Mouse (Mus musculus) neural tube, embryonic 15.5 days (tissue): ENCODE data around the gene Olfr71. TPM values are rescaled to one million over a fixed set of nuclear protein-coding genes. Genes with fewer than 3 reads are reported as not detected.

Experiments used
- ATAC-seq: fragments of 200-750 bp; cut with Nextera tagmentation; 2 replicates; pipeline ENCODE4 v1.8.0; 2017; ENCODE audit warnings: mild to moderate bottlenecking, moderate TSS enrichment, moderate library complexity; ENCODE audit not compliant: low FRiP score
- H3K27ac ChIP-seq: fragments of 300-500 bp; sonication (generic); replicated peaks from 2 replicates; pipeline ENCODE4 v1.5.1; 2015; ENCODE audit warnings: mild to moderate bottlenecking, inconsistent platforms
- H3K27me3 ChIP-seq: fragments of 300-500 bp; sonication (generic); replicated peaks from 2 replicates; pipeline ENCODE4 v1.6.1; 2015; ENCODE audit warnings: inconsistent platforms
- H3K36me3 ChIP-seq: fragments of 300-500 bp; sonication (generic); 2 replicates; pipeline ENCODE4 v1.6.1; 2015; ENCODE audit warnings: inconsistent platforms
- H3K4me1 ChIP-seq: fragments of 300-500 bp; sonication (generic); 2 replicates; pipeline ENCODE4 v1.6.1; 2015; ENCODE audit warnings: inconsistent platforms
- H3K4me2 ChIP-seq: fragments of 300-500 bp; sonication (generic); 2 replicates; pipeline ENCODE4 v1.6.1; 2015; ENCODE audit warnings: inconsistent platforms, mild to moderate bottlenecking, moderate library complexity
- H3K4me3 ChIP-seq: fragments of 300-500 bp; sonication (generic); replicated peaks from 2 replicates; pipeline ENCODE4 v1.5.1; 2015; ENCODE audit warnings: mild to moderate bottlenecking, inconsistent platforms
- H3K9ac ChIP-seq: fragments of 300-500 bp; sonication (generic); replicated peaks from 2 replicates; pipeline ENCODE4 v1.6.1; 2015; ENCODE audit warnings: mild to moderate bottlenecking, inconsistent platforms
- H3K9me3 ChIP-seq: fragments of 300-500 bp; sonication (generic); replicated peaks from 2 replicates; pipeline ENCODE4 v1.6.1; 2016; ENCODE audit warnings: inconsistent platforms
- WGBS: fragments of 180-500 bp; shearing (Covaris S2); methylation state at CpG from one replicate; pipeline ENCODE4 v1.1.7; 2015; ENCODE audit warnings: mixed read lengths; 5-methylcytosine and 5-hydroxymethylcytosine counted together
- polyA plus RNA-seq: library from polyadenylated mRNA; unstranded; fragments of >200 nt; fragmentation: Nextera tagmentation; extraction: Ambion mirVana; gene quantifications from 2 replicates; pipeline ENCODE4 v1.2.1, GENCODE M21; 2015

Gene Olfr71
- polyA plus RNA-seq, 1 experiment from 2014 or later, result not detected

DNA sequence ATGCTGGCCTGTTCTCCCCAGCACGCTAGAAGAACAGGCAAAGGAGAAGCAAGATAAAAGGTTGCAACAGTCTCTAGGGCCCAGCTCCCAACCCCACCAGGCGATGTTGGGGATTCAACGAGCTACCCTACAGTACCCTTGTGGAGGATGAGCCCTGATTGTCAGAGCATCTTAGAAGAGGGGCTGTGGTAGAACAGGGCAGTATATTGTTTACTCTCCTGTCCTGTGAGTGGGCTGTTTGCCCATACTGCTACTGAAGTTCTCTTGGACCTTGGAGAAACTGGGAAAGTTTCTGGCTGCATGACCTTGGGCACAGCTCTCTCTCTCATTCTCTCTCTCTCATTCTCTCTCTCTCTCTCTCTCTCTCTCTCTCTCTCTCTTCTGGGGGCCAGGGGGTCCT is 19.1 kb upstream of the Olfr71 start:
- Histone ChIP-seq H3K36me3 (no peaks in the 10 kb centered on the region), H3K4me3 (no peak overlapping the region), H3K9me3 (no peaks in the 10 kb centered on the region), H3K4me1 (no peaks in the 10 kb centered on the region), H3K27ac (no peak overlapping the region), H3K27me3 (no peaks in the 10 kb centered on the region), H3K9ac (no peak overlapping the region), H3K4me2 (no peak overlapping the region)
- 78% methylated on average over 3 of the region's 3 CpGs for WGBS
- no peak for ATAC-seq

DNA sequence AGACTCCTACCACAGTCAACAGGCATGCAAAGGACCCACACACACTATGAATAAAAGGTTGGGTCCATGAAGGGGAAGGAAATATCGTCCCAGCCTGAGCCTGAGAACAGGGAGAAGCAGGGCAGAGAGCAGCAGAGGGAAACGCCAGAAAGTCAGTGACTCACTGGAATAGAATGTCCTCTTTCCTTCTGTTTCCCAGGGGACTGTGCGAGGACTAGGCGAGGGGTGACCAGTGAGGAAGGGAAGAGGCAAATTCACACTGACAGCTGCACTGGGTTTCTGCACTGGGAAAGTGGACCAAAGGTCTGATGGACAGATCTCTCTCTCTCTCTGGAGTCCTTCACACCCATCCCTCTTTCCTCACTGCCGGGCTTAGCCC is 18.5 kb upstream of the Olfr71 start:
- no peak for ATAC-seq

DNA sequence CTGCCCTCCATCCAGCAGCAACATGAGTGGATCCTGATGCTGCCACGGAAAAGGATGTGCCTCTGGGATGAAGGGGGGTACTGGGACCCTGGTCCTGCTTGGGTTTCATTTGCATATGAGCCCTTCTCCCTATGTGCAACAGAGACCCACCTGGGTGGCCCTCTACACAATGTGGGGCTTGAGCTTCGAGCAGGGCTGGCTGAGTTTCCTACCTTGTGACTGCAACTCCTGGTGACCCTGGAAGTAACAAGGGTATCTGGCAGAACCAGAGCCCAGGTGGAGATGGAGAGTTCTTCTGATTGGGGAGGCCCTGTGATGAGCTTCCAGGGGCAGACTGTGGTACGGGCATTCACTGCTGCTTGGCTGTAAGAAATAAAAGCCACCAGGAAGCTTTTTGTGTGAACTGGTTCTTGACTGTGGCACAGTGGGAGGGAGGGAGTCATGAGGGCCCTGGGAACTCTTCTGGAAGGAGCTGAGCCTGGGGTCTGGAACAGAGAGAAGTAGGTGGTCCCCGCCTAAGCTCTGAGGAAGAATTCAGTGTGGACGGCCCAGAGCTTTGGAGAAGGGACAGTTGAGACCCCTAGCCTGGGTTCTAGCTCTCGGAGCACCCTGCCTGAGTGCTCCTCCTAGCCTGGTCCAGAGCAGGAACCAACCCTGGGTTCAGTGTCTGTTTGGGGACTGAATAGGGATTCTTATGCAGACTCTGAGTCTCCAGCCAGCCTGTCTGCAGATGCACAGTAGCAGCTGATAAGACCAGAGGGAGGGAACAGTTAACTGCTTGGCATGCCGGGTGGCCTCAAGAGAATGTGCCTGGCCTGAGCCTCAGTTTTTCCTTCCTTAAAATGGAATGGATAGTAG is 17.9 kb upstream of the Olfr71 start:
- no peaks in the 10 kb centered on the region for H3K36me3 ChIP-seq
- no peaks in the 10 kb centered on the region for H3K9me3 ChIP-seq
- H3K27me3 ChIP-seq, result no peaks in the 10 kb centered on the region
- 81% methylated on average over 7 of the region's 7 CpGs for WGBS
- no peak overlapping the region for H3K4me3 ChIP-seq
- H3K4me1 ChIP-seq, result no peaks in the 10 kb centered on the region
- H3K27ac ChIP-seq, result no peak overlapping the region
- no peak overlapping the region for H3K9ac ChIP-seq
- no peak overlapping the region for H3K4me2 ChIP-seq
- no peak for ATAC-seq

More for the DNA sequence above, 18.5 kb upstream of the Olfr71 start:
- Histone ChIP-seq H3K9me3 (no peaks in the 10 kb centered on the region), H3K36me3 (no peaks in the 10 kb centered on the region), H3K27ac (no peak overlapping the region), H3K9ac (no peak overlapping the region), H3K4me1 (no peaks in the 10 kb centered on the region), H3K4me2 (no peak overlapping the region), H3K4me3 (no peak overlapping the region), H3K27me3 (no peaks in the 10 kb centered on the region)
- WGBS, result 77% methylated on average over 5 of the region's 5 CpGs

DNA sequence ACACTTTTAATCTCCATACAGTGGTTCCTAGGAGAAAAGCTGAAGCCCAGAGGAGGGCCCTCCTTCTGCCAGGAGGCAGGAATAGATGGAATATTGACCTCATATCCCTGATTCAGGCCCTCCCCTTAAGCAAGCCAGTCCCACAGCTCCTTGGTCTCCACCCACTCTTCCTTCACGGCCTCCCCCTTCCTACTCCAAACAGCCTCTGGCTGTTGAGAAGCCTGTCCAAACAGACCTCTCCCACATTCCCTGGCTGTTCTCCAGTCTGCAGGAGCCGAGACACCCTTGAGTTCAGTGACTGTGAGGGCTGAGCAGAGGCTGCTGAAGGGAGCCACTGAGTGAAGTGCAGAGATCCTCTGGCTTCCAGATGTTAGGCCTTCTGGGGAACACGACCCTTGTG is 16.9 kb upstream of the Olfr71 start, which contains the start of gene Hrct1:
TSS of gene Hrct1 (plus strand) at position 194 of the 400 bp plus-strand sequence.
- Histone ChIP-seq H3K4me3 (no peak within 1 kb of the TSS), H3K36me3 (no peaks in the 10 kb centered on the region), H3K27ac (no peak within 1 kb of the TSS), H3K4me2 (no peak within 1 kb of the TSS), H3K27me3 (no peaks in the 10 kb centered on the region), H3K9me3 (no peaks in the 10 kb centered on the region), H3K4me1 (no peaks in the 10 kb centered on the region), H3K9ac (no peak within 1 kb of the TSS)
- no peak for ATAC-seq
- 61% methylated on average over 3 of the region's 3 CpGs for WGBS

DNA sequence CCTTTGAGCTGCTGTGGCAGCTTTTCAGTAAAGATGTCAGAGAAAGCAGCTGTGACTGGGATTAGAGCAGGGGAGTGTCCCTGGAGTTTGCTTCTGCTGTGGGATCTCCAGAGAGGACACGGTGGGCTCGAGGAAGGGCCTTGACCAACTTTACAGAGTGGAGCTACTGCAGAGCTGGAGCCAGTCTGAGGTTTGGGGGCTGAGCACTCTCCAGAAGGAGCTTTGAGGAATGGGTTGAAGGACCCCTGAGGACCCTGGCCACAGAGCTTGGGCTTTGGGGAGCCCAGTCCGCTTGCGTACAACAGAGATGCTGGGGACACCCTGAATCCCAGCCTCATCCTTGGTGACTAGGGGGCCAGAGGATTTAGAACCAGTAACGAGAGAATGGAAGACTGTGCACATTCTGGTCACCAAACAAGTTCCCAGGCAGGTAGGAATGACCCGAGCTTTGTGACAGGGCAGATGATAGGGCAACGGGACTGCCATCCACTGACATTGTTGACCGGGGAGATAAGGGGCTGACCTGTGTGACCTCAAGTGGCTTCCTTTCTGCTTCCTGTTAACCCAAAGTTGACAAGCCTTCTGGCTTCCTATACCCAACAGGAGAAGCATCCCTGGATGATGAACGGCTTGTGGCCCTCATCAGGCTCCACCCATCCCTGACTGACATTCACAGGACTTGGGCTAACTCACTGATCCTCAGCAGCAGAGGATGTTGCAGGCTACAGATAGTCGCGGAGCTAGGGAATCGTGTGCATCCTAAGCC is 16.4 kb upstream of the Olfr71 start:
- H3K4me1 ChIP-seq, result no peaks in the 10 kb centered on the region
- no peaks in the 10 kb centered on the region for H3K27me3 ChIP-seq
- ATAC-seq, result no peak
- WGBS, result 84% methylated on average over 12 of the region's 12 CpGs
- H3K9me3 ChIP-seq, result no peaks in the 10 kb centered on the region
- no peaks in the 10 kb centered on the region for H3K36me3 ChIP-seq
- H3K27ac ChIP-seq, result no peak overlapping the region
- H3K4me2 ChIP-seq, result no peak overlapping the region
- H3K9ac ChIP-seq, result no peak overlapping the region
- no peak overlapping the region for H3K4me3 ChIP-seq

DNA sequence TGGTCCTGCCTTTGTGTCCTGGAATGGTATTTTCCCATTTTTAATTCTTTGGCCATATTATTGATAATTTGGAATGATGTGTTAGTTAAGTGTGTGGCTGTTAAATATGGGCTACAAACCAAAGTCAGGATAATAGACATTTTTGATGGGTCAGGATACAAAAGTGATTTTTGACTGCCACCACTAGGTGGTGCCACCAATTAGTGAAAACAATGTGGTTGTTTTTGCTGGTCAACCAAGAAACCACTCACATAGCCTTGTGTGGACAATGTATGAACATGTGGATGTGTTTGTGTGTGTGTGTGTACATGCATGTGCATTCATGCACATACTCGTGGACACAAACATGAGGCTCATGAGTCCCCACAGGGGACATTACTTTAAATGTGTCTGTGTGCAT is 14.7 kb upstream of the Olfr71 start:
- 49% methylated on average over 1 of the region's 1 CpGs for WGBS
- no peak overlapping the region for H3K4me3 ChIP-seq
- no peak overlapping the region for H3K4me2 ChIP-seq
- H3K36me3 ChIP-seq, result no peaks in the 10 kb centered on the region
- H3K9ac ChIP-seq, result no peak overlapping the region
- no peaks in the 10 kb centered on the region for H3K4me1 ChIP-seq
- no peaks in the 10 kb centered on the region for H3K9me3 ChIP-seq
- H3K27me3 ChIP-seq, result no peaks in the 10 kb centered on the region
- no peak overlapping the region for H3K27ac ChIP-seq
- ATAC-seq, result no peak

DNA sequence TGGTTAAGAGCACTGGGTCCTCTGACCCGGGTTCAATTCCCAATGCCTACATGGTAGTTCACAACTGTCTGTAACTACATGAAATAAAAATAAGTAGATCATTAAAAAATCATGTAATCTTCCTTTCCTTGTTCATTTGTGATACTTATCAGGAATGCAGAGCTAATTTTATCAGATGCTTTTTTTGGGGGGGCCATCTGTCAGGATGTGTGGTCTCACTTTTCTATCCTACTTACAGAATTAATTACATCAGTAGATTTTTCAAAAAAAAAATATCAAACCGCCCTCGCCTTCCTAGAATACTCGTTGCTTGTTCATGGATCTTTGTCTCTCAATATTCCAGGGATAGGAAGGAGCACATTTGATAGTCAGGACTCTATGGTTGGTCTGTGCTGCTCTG is 12.1 kb upstream of the Olfr71 start:
- 90% methylated on average over 4 of the region's 4 CpGs for WGBS
- Histone ChIP-seq H3K4me2 (no peak overlapping the region), H3K4me1 (no peaks in the 10 kb centered on the region), H3K27ac (no peak overlapping the region), H3K27me3 (no peaks in the 10 kb centered on the region), H3K9me3 (no peaks in the 10 kb centered on the region), H3K4me3 (no peak overlapping the region), H3K9ac (no peak overlapping the region), H3K36me3 (no peaks in the 10 kb centered on the region)
- no peak for ATAC-seq

DNA sequence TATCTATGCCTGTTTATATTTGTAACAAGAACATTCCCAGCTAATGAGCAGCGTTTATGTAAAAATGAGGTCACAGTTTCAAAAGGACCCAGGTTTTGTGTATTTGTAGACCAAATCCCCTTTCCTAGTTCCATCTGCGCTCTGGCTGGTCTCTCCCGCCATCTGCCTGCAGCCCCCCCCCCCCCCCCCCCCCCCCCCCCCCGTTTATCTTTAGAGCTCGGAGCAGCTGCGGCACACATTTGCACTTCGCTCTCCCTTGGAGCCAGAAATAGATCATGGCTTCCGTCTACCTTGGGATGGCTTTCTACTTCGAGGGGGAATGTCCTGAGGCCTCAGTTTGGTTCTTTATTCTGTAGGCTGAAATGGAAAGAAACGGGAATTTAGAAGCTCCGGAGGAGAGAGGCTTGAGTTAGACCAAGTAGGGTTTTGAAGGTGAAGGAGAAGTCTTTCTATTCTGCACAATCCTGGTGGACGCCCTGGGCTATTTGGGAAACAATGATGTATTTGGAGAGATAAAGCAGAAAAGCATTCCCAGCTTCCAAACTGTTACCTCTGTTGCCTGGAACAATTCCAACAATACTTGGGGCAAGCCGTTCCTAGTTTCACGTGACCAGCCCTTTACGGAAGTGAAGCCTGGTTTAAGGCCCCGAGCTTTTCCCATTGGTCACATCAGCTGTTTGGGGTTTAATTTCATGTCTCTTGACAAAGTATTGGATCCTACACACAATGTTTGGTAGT is 10.6 kb upstream of the Olfr71 start:
- Histone ChIP-seq H3K27ac (no peak overlapping the region), H3K4me2 (no peak overlapping the region), H3K27me3 (0 out of 2 replicates have a peak, but pooled peaks cover 3% of the 10 kb centered on the region), H3K36me3 (no peaks in the 10 kb centered on the region), H3K4me1 (no peaks in the 10 kb centered on the region), H3K4me3 (no peak overlapping the region), H3K9me3 (no peaks in the 10 kb centered on the region), H3K9ac (no peak overlapping the region)
- ATAC-seq, result no peak
- whole genome bisulfite sequencing, result 34% methylated on average over 14 of the region's 16 CpGs

DNA sequence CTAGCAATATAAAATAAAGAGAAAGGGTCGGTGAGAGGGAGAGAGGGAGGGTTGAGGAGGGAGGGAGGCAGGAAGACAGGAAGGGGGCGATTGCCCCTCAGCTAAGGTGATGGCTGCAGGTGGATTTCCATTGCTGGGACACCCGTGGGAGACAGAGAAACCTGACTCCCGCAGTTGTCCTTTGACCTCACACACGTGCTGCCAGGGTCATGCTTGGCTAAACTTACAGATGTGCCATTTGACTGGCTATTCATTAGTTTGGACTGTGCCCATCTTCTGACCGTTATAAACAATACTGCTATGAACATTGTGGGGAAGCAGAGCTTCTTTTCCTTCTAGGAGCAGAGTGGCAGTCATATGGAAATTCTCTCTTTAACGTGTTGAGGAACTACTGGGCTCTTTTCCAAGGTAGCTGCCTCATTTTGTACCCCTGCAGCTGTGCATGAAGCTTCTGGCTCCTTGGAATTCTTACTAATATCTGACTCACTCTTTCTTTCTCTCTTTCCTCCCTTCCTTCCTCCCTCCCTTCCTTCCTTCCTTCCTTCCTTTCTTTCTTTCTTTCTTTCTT is 3.7 kb upstream of the Olfr71 start:
- Histone ChIP-seq H3K9ac (no peak overlapping the region), H3K4me1 (no peaks in the 10 kb centered on the region), H3K27ac (no peak overlapping the region), H3K27me3 (0 out of 2 replicates have a peak, but pooled peaks cover 5% of the 10 kb centered on the region), H3K4me3 (no peak overlapping the region), H3K36me3 (no peaks in the 10 kb centered on the region), H3K9me3 (no peaks in the 10 kb centered on the region), H3K4me2 (no peak overlapping the region)
- WGBS, result 43% methylated on average over 7 of the region's 7 CpGs
- no peak for ATAC-seq

DNA sequence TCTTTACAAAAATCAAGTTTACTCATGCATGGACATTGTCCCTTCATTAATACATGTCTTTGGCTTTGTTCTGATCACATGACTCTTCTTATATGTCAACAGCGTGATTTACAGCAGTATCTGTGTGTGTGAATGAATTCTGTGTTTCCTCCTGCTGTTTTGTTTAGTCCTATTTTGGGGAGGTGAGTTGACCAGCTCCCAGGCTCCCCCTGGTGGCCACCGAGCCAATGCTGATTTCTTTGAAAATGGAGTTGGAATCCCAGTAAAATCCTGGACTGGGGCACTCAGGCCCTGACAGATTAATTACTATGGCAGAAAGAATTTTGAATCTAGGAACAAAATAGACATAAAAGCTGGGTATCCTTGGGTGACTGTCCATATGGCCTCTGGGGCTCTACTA is 1.8 kb upstream of the Olfr71 start:
- WGBS, result 1% methylated on average over 2 of the region's 2 CpGs
- no peak for ATAC-seq
- no peak overlapping the region for H3K9ac ChIP-seq
- no peak overlapping the region for H3K27ac ChIP-seq
- H3K27me3 ChIP-seq, result 0 out of 2 replicates have a peak, but pooled peaks cover 5% of the 10 kb centered on the region
- no peaks in the 10 kb centered on the region for H3K4me1 ChIP-seq
- no peaks in the 10 kb centered on the region for H3K36me3 ChIP-seq
- H3K9me3 ChIP-seq, result no peaks in the 10 kb centered on the region
- H3K4me2 ChIP-seq, result no peak overlapping the region
- no peak overlapping the region for H3K4me3 ChIP-seq

DNA sequence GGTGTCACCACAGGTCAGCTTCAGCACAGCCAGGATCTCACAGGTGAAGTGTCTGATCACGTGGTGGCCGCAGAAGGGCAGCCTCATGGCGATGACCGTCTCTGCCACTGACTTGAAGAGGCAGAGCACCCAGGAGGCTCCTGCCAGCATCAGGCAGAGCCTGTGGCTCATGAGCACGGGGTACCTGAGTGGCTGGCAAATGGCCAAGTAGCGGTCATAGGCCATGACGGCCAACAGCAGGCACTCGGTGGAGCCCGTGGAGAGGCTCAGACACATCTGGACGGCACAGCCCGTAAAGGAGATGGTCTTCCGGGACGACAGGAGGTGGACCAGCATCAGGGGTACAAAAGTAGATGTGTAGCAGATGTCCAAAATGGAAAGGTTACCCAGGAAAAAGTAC is 4.1 kb downstream of the Olfr71 start:
- WGBS, result 87% methylated on average over 13 of the region's 13 CpGs

More for the DNA sequence above, 4.1 kb downstream of the Olfr71 start:
- Histone ChIP-seq H3K4me3 (no peak overlapping the region), H3K4me1 (no peaks in the 10 kb centered on the region), H3K4me2 (no peak overlapping the region), H3K27ac (no peak overlapping the region), H3K9ac (no peak overlapping the region), H3K36me3 (no peaks in the 10 kb centered on the region), H3K27me3 (0 out of 2 replicates have a peak, but pooled peaks cover 3% of the 10 kb centered on the region), H3K9me3 (no peaks in the 10 kb centered on the region)
- no peak for ATAC-seq
